Mouse (Mus musculus) testis, adult 2 months (tissue): ENCODE results near the gene Ndufs8. TPM values are rescaled to one million over a fixed set of nuclear protein-coding genes. Genes with fewer than 3 reads are reported as not detected.
A peak's percentile ranks its signal among the peaks of the same experiment; 100 is the strongest.

Experiments
- H3K27ac ChIP-seq: fragments of 200-500 bp; 2 replicates; pipeline ENCODE4 v1.5.1; 2012; ENCODE audit warnings: low read depth, low read length; ENCODE audit not compliant: control insufficient read depth, insufficient read depth
- H3K27me3 ChIP-seq: fragments of 200-500 bp; 2 replicates; pipeline ENCODE4 v1.6.1; 2012; ENCODE audit warnings: mild to moderate bottlenecking, low read length, moderate library complexity; ENCODE audit not compliant: control insufficient read depth, insufficient read depth
- H3K36me3 ChIP-seq: fragments of 200-500 bp; 2 replicates; pipeline ENCODE4 v1.6.1; 2012; ENCODE audit warnings: mild to moderate bottlenecking, low read length; ENCODE audit not compliant: control insufficient read depth, insufficient read depth
- H3K4me1 ChIP-seq: fragments of 200-500 bp; 2 replicates; pipeline ENCODE4 v1.6.1; 2012; ENCODE audit warnings: low read length; ENCODE audit not compliant: control insufficient read depth, insufficient read depth
- H3K4me3 ChIP-seq: fragments of 200-500 bp; 2 replicates; pipeline ENCODE4 v1.5.1; 2012; ENCODE audit warnings: low read depth, mild to moderate bottlenecking, low read length, moderate library complexity, mixed read lengths; ENCODE audit not compliant: control insufficient read depth
- CTCF ChIP-seq: fragments of 200-500 bp; IDR thresholded peaks from 2 replicates; pipeline ENCODE4 v1.5.1; 2012; ENCODE audit warnings: low read depth, mild to moderate bottlenecking, inconsistent platforms, low read length, moderate library complexity; ENCODE audit not compliant: control insufficient read depth, insufficient read depth, insufficient replicate concordance
- POLR2A ChIP-seq: fragments of 200-500 bp; IDR thresholded peaks from 2 replicates; pipeline ENCODE4 v1.6.1; 2012; ENCODE audit warnings: low read depth, mild to moderate bottlenecking, inconsistent platforms, low read length, moderate library complexity; ENCODE audit not compliant: control insufficient read depth
- polyA plus RNA-seq: library from polyadenylated mRNA; depleted of rRNA; stranded (reverse); fragments of >200 nt; gene quantifications from 2 replicates; pipeline ENCODE4 v1.2.3, GENCODE M21; 2012

The Ndufs8 gene
- polyA plus RNA-seq, 1 experiment = 69.9 TPM

- peaks cover 32% of the 10 kb centered on the region for H3K4me1 ChIP-seq
- no peak for TF ChIP-seq POLR2A
- no peaks in the 10 kb centered on the region for H3K27me3 ChIP-seq
- no peak overlapping the region for H3K4me3 ChIP-seq
- no peaks in the 10 kb centered on the region for H3K36me3 ChIP-seq
- H3K27ac ChIP-seq = no peak overlapping the region
Observed at GRCm38 (mm10) chr19:3902966-3903365, 9.6 kb downstream of the Ndufs8 start.

GRCm38 (mm10) chr19:3899618-3900017 lies 13.0 kb downstream of the Ndufs8 start:
- Histone ChIP-seq H3K4me3 (no peak overlapping the region), H3K4me1 (peaks cover 14% of the 10 kb centered on the region), H3K27ac (no peak overlapping the region), H3K27me3 (no peaks in the 10 kb centered on the region), H3K36me3 (no peaks in the 10 kb centered on the region)
- TF ChIP-seq POLR2A (no peak), CTCF (no peak)

GRCm38 (mm10) chr19:3898952-3899351 lies 13.6 kb downstream of the Ndufs8 start:
- Histone ChIP-seq H3K27me3 (no peaks in the 10 kb centered on the region), H3K4me3 (no peak overlapping the region), H3K27ac (no peak overlapping the region), H3K4me1 (peaks cover 10% of the 10 kb centered on the region), H3K36me3 (no peaks in the 10 kb centered on the region)
- TF ChIP-seq CTCF (no peak), POLR2A (no peak)

GRCm38 (mm10) chr19:3897557-3897956 lies 15.0 kb downstream of the Ndufs8 start:
- Histone ChIP-seq H3K4me3 (no peak overlapping the region), H3K36me3 (no peaks in the 10 kb centered on the region; the same call in 1 of the 2 replicates), H3K27ac (no peak overlapping the region), H3K4me1 (no peaks in the 10 kb centered on the region), H3K27me3 (no peaks in the 10 kb centered on the region)
- no peak for TF ChIP-seq POLR2A
- TF ChIP-seq CTCF = no peak

- Histone ChIP-seq H3K4me3 (no peak overlapping the region), H3K27me3 (no peaks in the 10 kb centered on the region), H3K27ac (no peak overlapping the region), H3K36me3 (no peaks in the 10 kb centered on the region; the same call in 1 of the 2 replicates), H3K4me1 (no peaks in the 10 kb centered on the region)
- TF ChIP-seq CTCF (no peak), POLR2A (0 out of 2 replicates have a peak, but pooled peaks have one; percentile 6)
Observed at GRCm38 (mm10) chr19:3896208-3896607, 16.4 kb downstream of the Ndufs8 start.

- no peaks in the 10 kb centered on the region for H3K27me3 ChIP-seq
- peak overlapping the region; percentile 27; the same call in 1 of the 2 replicates for H3K27ac ChIP-seq
- TF ChIP-seq POLR2A = no peak
- TF ChIP-seq CTCF = no peak
- no peak overlapping the region for H3K4me3 ChIP-seq
- H3K4me1 ChIP-seq = no peaks in the 10 kb centered on the region
- peaks cover 1% of the 10 kb centered on the region for H3K36me3 ChIP-seq
Observed at GRCm38 (mm10) chr19:3895171-3895631, 17.4 kb downstream of the Ndufs8 start.

- no peaks in the 10 kb centered on the region for H3K27me3 ChIP-seq
- no peak overlapping the region for H3K27ac ChIP-seq
- peaks cover 2% of the 10 kb centered on the region for H3K36me3 ChIP-seq
- no peaks in the 10 kb centered on the region for H3K4me1 ChIP-seq
- no peak for TF ChIP-seq CTCF
- no peak for TF ChIP-seq POLR2A
- H3K4me3 ChIP-seq = no peak overlapping the region
Observed at GRCm38 (mm10) chr19:3894294-3894693, 18.3 kb downstream of the Ndufs8 start.
